Mouse (Mus musculus) forebrain, embryonic 12.5 days (tissue): ENCODE measurements around the gene Srd5a2. TPM values are rescaled to one million over a fixed set of nuclear protein-coding genes. Genes with fewer than 3 reads are reported as not detected.

Source experiments
- ATAC-seq: fragments of 200-750 bp; cut with Nextera tagmentation; 2 replicates; pipeline ENCODE4 v1.8.0; 2017; ENCODE audit warnings: moderate TSS enrichment; ENCODE audit not compliant: low FRiP score
- H3K27ac ChIP-seq: fragments of 300-500 bp; sonication (generic); 2 replicates; pipeline ENCODE4 v1.5.1; 2016; ENCODE audit warnings: mild to moderate bottlenecking
- H3K27me3 ChIP-seq: fragments of 300-500 bp; sonication (generic); 2 replicates; pipeline ENCODE4 v1.6.1; 2016; ENCODE audit warnings: mild to moderate bottlenecking
- H3K36me3 ChIP-seq: fragments of 300-500 bp; sonication (generic); replicated peaks from 2 replicates; pipeline ENCODE4 v1.6.1; 2016; ENCODE audit warnings: mild to moderate bottlenecking
- H3K4me1 ChIP-seq: fragments of 300-500 bp; sonication (generic); 2 replicates; pipeline ENCODE4 v1.6.1; 2016
- H3K4me2 ChIP-seq: fragments of 300-500 bp; sonication (generic); 2 replicates; pipeline ENCODE4 v1.6.1; 2016; ENCODE audit warnings: mild to moderate bottlenecking, moderate library complexity
- H3K4me3 ChIP-seq: fragments of 300-500 bp; sonication (generic); replicated peaks from 2 replicates; pipeline ENCODE4 v1.5.1; 2016; ENCODE audit warnings: mild to moderate bottlenecking
- H3K9ac ChIP-seq: fragments of 300-500 bp; sonication (generic); 2 replicates; pipeline ENCODE4 v1.6.1; 2016; ENCODE audit warnings: mild to moderate bottlenecking
- H3K9me3 ChIP-seq: fragments of 300-500 bp; sonication (generic); 2 replicates; pipeline ENCODE4 v1.6.1; 2016
- WGBS: fragments of 180-500 bp; shearing (Covaris S2); methylation state at CpG from one replicate; pipeline ENCODE4 v1.1.7; 2016; 5-methylcytosine and 5-hydroxymethylcytosine counted together
- polyA plus RNA-seq: library from polyadenylated mRNA; unstranded; fragments of >200 nt; fragmentation: Nextera tagmentation; extraction: Ambion mirVana; gene quantifications from 2 replicates; pipeline ENCODE4 v1.2.1, GENCODE M21; 2016

The Srd5a2 gene
- polyA plus RNA-seq, 1 experiment from 2014 or later, result not detected

DNA sequence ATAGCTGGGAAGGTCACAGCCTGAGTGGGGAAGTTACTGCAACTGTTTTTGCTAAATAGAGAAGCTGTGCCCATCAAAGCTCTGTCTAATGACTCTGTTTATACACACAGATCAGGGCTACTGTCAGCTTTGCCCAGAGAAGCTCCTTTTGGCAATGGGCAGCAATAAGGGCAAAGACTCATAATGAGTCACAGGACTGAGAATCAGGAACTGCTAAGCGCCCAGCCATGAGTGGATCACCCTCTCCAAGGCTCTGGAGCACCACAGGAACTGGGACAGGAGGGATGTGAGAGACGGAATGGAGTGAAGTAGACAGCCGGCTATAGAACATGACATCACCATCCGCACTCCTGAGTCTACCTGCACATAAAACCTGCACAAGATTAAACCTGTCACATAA lies 29.4 kb downstream of the Srd5a2 start:
- no peak overlapping the region for H3K27ac ChIP-seq
- H3K36me3 ChIP-seq, result no peaks in the 10 kb centered on the region
- no peaks in the 10 kb centered on the region for H3K27me3 ChIP-seq
- H3K9ac ChIP-seq, result no peak overlapping the region
- 89% methylated on average over 4 of the region's 4 CpGs for WGBS
- no peak overlapping the region for H3K4me3 ChIP-seq
- H3K4me1 ChIP-seq, result no peaks in the 10 kb centered on the region
- no peak overlapping the region for H3K4me2 ChIP-seq
- ATAC-seq, result no peak
- no peaks in the 10 kb centered on the region for H3K9me3 ChIP-seq

- 89% methylated on average over 1 of the region's 1 CpGs for WGBS
- Histone ChIP-seq H3K27ac (no peak overlapping the region), H3K27me3 (no peaks in the 10 kb centered on the region), H3K9me3 (no peaks in the 10 kb centered on the region), H3K4me1 (no peaks in the 10 kb centered on the region), H3K4me3 (no peak overlapping the region), H3K4me2 (no peak overlapping the region), H3K9ac (no peak overlapping the region), H3K36me3 (no peaks in the 10 kb centered on the region)
- ATAC-seq, result no peak
These were observed 30.1 kb downstream of the Srd5a2 start for GRCm38 (mm10) chr17:74017649-74018048.

- Histone ChIP-seq H3K4me2 (no peak overlapping the region), H3K9me3 (no peaks in the 10 kb centered on the region), H3K27me3 (no peaks in the 10 kb centered on the region), H3K4me1 (no peaks in the 10 kb centered on the region), H3K4me3 (no peak overlapping the region), H3K27ac (no peak overlapping the region), H3K36me3 (no peaks in the 10 kb centered on the region), H3K9ac (no peak overlapping the region)
- WGBS, result 89% methylated on average over 6 of the region's 6 CpGs
- ATAC-seq, result no peak
These were observed 32.6 kb downstream of the Srd5a2 start for GRCm38 (mm10) chr17:74015128-74015527.

- Histone ChIP-seq H3K27me3 (no peaks in the 10 kb centered on the region), H3K9me3 (no peaks in the 10 kb centered on the region), H3K9ac (no peak overlapping the region), H3K4me1 (no peaks in the 10 kb centered on the region), H3K27ac (no peak overlapping the region), H3K4me2 (no peak overlapping the region), H3K36me3 (no peaks in the 10 kb centered on the region), H3K4me3 (no peak overlapping the region)
- ATAC-seq, result no peak
- 42% methylated on average over 4 of the region's 4 CpGs for WGBS
These were observed 39.0 kb downstream of the Srd5a2 start for GRCm38 (mm10) chr17:74008680-74009079.

DNA sequence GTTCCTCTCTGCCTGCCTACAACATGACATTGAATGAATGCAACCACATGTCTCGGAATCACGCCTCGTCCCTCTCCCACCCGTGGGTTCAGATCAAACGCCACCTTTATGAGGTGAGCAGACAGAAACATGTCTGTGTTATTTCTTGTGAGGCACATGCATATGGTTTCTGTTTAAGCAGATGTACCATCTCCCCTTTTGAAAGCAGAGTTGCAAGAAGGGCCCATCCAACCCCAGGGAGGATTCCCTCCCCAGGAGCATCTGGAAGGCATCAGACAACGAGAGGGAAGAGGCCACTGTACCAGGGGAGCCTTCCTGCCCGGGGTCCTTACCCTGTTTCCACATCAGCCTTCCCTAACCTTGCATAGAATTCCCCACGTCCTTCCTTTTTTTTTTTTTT lies 40.7 kb downstream of the Srd5a2 start:
- H3K4me1 ChIP-seq, result no peaks in the 10 kb centered on the region

GRCm38 (mm10) chr17:74002396-74002795 lies 45.3 kb downstream of the Srd5a2 start:
- no peak for ATAC-seq
- 66% methylated on average over 2 of the region's 2 CpGs for WGBS
- Histone ChIP-seq H3K27me3 (no peaks in the 10 kb centered on the region), H3K27ac (no peak overlapping the region), H3K4me3 (no peak overlapping the region), H3K9ac (no peak overlapping the region), H3K9me3 (no peaks in the 10 kb centered on the region), H3K4me2 (no peak overlapping the region), H3K4me1 (no peaks in the 10 kb centered on the region), H3K36me3 (no peaks in the 10 kb centered on the region)

More for the DNA sequence above, 40.7 kb downstream of the Srd5a2 start:
- H3K4me2 ChIP-seq, result no peak overlapping the region
- H3K27ac ChIP-seq, result no peak overlapping the region
- H3K9ac ChIP-seq, result no peak overlapping the region
- ATAC-seq, result no peak
- 79% methylated on average over 8 of the region's 8 CpGs for WGBS
- no peaks in the 10 kb centered on the region for H3K27me3 ChIP-seq
- H3K4me3 ChIP-seq, result no peak overlapping the region
- no peaks in the 10 kb centered on the region for H3K36me3 ChIP-seq
- H3K9me3 ChIP-seq, result no peaks in the 10 kb centered on the region

GRCm38 (mm10) chr17:73995907-73996645 lies 51.6 kb downstream of the Srd5a2 start:
- no peaks in the 10 kb centered on the region for H3K4me1 ChIP-seq
- H3K9ac ChIP-seq, result no peak overlapping the region
- 89% methylated on average over 13 of the region's 13 CpGs for WGBS
- no peak overlapping the region for H3K4me2 ChIP-seq
- no peaks in the 10 kb centered on the region for H3K27me3 ChIP-seq
- no peaks in the 10 kb centered on the region for H3K36me3 ChIP-seq
- no peak overlapping the region for H3K4me3 ChIP-seq
- no peak for ATAC-seq
- H3K27ac ChIP-seq, result no peak overlapping the region
- no peaks in the 10 kb centered on the region for H3K9me3 ChIP-seq

DNA sequence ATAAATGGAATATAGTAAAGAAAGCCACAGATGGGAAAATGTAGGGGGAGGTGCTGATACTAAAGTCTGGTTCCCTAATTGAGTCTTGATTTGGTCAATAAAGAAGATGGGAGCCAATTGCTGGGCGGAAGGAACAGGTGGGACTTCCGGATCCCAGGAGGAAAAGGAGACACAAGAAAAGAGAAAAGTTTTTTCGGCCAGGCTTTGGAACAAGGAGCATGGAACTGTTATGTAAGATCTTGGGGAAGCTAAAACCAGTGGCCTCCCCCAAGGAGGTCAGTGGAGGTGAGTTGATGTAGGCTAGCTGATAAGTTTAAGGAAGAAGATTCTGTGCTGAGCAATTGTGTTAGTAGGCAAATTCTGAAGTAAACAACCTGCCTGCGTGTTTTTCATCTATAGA lies 56.5 kb downstream of the Srd5a2 start:
- no peaks in the 10 kb centered on the region for H3K36me3 ChIP-seq
- H3K9me3 ChIP-seq, result no peaks in the 10 kb centered on the region
- H3K4me1 ChIP-seq, result no peaks in the 10 kb centered on the region
- H3K27ac ChIP-seq, result no peak overlapping the region
- H3K9ac ChIP-seq, result no peak overlapping the region
- H3K4me2 ChIP-seq, result no peak overlapping the region
- no peaks in the 10 kb centered on the region for H3K27me3 ChIP-seq
- ATAC-seq, result no peak
- 88% methylated on average over 4 of the region's 4 CpGs for WGBS
- no peak overlapping the region for H3K4me3 ChIP-seq

DNA sequence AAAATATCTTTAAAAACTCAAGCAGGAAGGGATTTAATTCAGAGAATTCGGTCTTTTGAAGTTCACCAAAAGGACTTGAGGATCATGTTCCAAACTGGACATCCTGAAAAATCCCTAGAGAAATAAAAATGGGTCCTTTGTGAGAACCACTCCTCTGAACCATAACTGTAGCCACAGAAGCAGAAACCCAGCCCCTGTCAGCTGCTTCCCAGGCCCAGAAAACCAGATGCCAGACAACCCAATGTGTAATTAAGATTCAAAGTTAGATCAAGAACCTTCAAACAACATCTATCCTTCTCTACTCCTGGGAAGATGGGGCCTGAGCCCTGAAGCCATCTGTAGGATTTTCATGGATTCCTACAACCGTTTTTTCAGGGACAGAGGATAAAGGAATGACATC lies 61.1 kb downstream of the Srd5a2 start:
- H3K27me3 ChIP-seq, result no peaks in the 10 kb centered on the region
- no peak overlapping the region for H3K9ac ChIP-seq
- ATAC-seq, result no peak
- no peak overlapping the region for H3K4me3 ChIP-seq
- H3K9me3 ChIP-seq, result no peaks in the 10 kb centered on the region
- H3K4me2 ChIP-seq, result no peak overlapping the region
- H3K27ac ChIP-seq, result no peak overlapping the region
- WGBS, result 75% methylated on average over 2 of the region's 2 CpGs
- no peaks in the 10 kb centered on the region for H3K4me1 ChIP-seq
- H3K36me3 ChIP-seq, result no peaks in the 10 kb centered on the region

DNA sequence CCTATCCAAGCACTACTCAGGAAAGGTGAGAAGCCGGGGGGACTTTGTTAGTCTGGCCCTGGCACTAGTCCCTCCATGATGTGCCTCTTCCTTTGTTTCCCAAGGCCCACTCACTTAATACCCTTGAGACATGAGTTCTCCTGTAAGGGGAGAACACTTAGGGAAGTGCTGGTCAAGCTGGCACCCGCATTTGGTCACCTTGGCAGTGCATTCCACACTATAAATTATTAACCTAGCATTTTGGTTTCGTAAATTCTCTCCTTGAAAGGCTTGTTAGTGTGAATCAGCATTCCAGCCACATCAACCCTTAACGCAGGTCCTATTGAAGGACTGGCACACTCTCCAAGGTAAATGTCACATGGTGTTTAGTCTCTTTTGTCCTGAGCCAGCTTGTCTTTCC lies 61.8 kb downstream of the Srd5a2 start:
- Histone ChIP-seq H3K9me3 (no peaks in the 10 kb centered on the region), H3K4me1 (no peaks in the 10 kb centered on the region), H3K36me3 (no peaks in the 10 kb centered on the region), H3K27ac (no peak overlapping the region), H3K9ac (no peak overlapping the region), H3K4me2 (no peak overlapping the region), H3K27me3 (no peaks in the 10 kb centered on the region), H3K4me3 (no peak overlapping the region)
- WGBS, result 93% methylated on average over 4 of the region's 4 CpGs
- no peak for ATAC-seq

DNA sequence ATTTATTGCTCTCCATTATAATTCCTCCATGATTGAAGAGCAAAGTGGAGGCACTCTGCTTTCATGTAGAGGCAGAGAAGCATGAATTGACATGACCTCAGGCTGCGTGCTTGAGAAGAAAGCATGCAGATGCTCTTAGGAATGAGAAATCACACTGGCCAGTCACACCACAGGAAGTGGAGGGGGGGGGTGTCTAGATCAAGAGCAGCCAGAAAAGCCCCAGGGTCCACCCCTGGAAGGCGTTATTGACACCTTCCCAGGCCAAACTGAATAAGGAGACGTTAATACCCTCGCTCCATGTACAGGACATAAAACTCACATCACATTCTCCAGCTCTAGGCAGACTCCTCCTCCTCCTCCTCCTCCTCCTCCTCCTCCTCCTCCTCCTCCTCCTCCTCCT lies 63.2 kb downstream of the Srd5a2 start:
- H3K4me1 ChIP-seq, result no peaks in the 10 kb centered on the region
- no peak overlapping the region for H3K27ac ChIP-seq
- ATAC-seq, result no peak
- no peak overlapping the region for H3K4me2 ChIP-seq
- H3K4me3 ChIP-seq, result no peak overlapping the region
- 39% methylated on average over 4 of the region's 4 CpGs for WGBS
- no peaks in the 10 kb centered on the region for H3K27me3 ChIP-seq
- H3K9me3 ChIP-seq, result no peaks in the 10 kb centered on the region
- H3K9ac ChIP-seq, result no peak overlapping the region
- H3K36me3 ChIP-seq, result no peaks in the 10 kb centered on the region

GRCm38 (mm10) chr17:73982871-73983270 lies 64.8 kb downstream of the Srd5a2 start:
- Histone ChIP-seq H3K27me3 (no peaks in the 10 kb centered on the region), H3K9me3 (no peaks in the 10 kb centered on the region), H3K4me3 (no peak overlapping the region), H3K4me2 (no peak overlapping the region), H3K9ac (no peak overlapping the region), H3K36me3 (no peaks in the 10 kb centered on the region), H3K4me1 (no peaks in the 10 kb centered on the region), H3K27ac (no peak overlapping the region)
- ATAC-seq, result no peak
- 50% methylated on average over 1 of the region's 1 CpGs for WGBS

GRCm38 (mm10) chr17:73976066-73976465 lies 71.7 kb downstream of the Srd5a2 start:
- H3K27me3 ChIP-seq, result no peaks in the 10 kb centered on the region
- no peak overlapping the region for H3K27ac ChIP-seq
- ATAC-seq, result no peak
- no peaks in the 10 kb centered on the region for H3K4me1 ChIP-seq
- no peak overlapping the region for H3K9ac ChIP-seq
- no peaks in the 10 kb centered on the region for H3K9me3 ChIP-seq
- H3K4me2 ChIP-seq, result no peak overlapping the region
- no peak overlapping the region for H3K4me3 ChIP-seq
- H3K36me3 ChIP-seq, result no peaks in the 10 kb centered on the region
